Mouse (Mus musculus): Measurements from ENCODE around the gene C3. TPM values are rescaled to one million over a fixed set of nuclear protein-coding genes. Genes with fewer than 3 reads are reported as not detected.

The C3 gene
- total RNA-seq, 4 experiments from 2014 or later, result 0.94 to 3.9 (median 1.3) TPM

- no peak for DNase-seq (ENCODE audit: low spot score in 2 of 2)
Observed at GRCm38 (mm10) chr17:57223313-57223712, 4.6 kb downstream of the C3 start.

- no peak for DNase-seq (ENCODE audit: low spot score in 2 of 2)
Observed at GRCm38 (mm10) chr17:57221911-57222310, 6.0 kb downstream of the C3 start.

GRCm38 (mm10) chr17:57219884-57220207 lies 8.1 kb downstream of the C3 start:
- DNase-seq (ENCODE audit: low spot score in 2 of 2), result no peak

- DNase-seq (ENCODE audit: low spot score in 2 of 2), result peak in 1 of 2 experiments; percentile 46
Observed at GRCm38 (mm10) chr17:57219167-57219883, 8.6 kb downstream of the C3 start.

- DNase-seq (ENCODE audit: low spot score in 2 of 2), result no peak
Observed at GRCm38 (mm10) chr17:57218335-57218900, 9.5 kb downstream of the C3 start.

- DNase-seq (ENCODE audit: low spot score in 2 of 2), result no peak
Observed at GRCm38 (mm10) chr17:57214676-57215387, 13.1 kb downstream of the C3 start.

- no peak for DNase-seq (ENCODE audit: low spot score in 2 of 2)
Observed at GRCm38 (mm10) chr17:57211501-57211900, 16.4 kb downstream of the C3 start.

- no peak for DNase-seq (ENCODE audit: low spot score in 2 of 2)
Observed at GRCm38 (mm10) chr17:57209330-57209729, 18.6 kb downstream of the C3 start.

- DNase-seq (ENCODE audit: low spot score in 2 of 2), result no peak
Observed at GRCm38 (mm10) chr17:57207938-57208337, 20.0 kb downstream of the C3 start.

- DNase-seq (ENCODE audit: low spot score in 2 of 2), result no peak
Observed at GRCm38 (mm10) chr17:57201841-57202724, 25.9 kb downstream of the C3 start.

- no peak for DNase-seq (ENCODE audit: low spot score in 2 of 2)
Observed at GRCm38 (mm10) chr17:57198252-57198651, 29.7 kb downstream of the C3 start.

GRCm38 (mm10) chr17:57195326-57196010 lies 32.5 kb downstream of the C3 start:
- no peak for DNase-seq (ENCODE audit: low spot score in 2 of 2)

GRCm38 (mm10) chr17:57194771-57195170 lies 33.2 kb downstream of the C3 start:
- no peak for DNase-seq (ENCODE audit: low spot score in 2 of 2)

- DNase-seq (ENCODE audit: low spot score in 2 of 2), result no peak
Observed at GRCm38 (mm10) chr17:57194041-57194507, 33.9 kb downstream of the C3 start, which contains the start of gene Tnfsf14. Gene Tnfsf14 (minus strand): TSS chr17:57194177.

- no peak for DNase-seq (ENCODE audit: low spot score in 2 of 2)
Observed at GRCm38 (mm10) chr17:57188510-57189192, 39.3 kb downstream of the C3 start.

GRCm38 (mm10) chr17:57185641-57186040 lies 42.3 kb downstream of the C3 start:
- DNase-seq (ENCODE audit: low spot score in 2 of 2), result no peak

GRCm38 (mm10) chr17:57182871-57183270 lies 45.1 kb downstream of the C3 start:
- no peak for DNase-seq (ENCODE audit: low spot score in 2 of 2)

- no peak for DNase-seq (ENCODE audit: low spot score in 2 of 2)
Observed at GRCm38 (mm10) chr17:57180363-57180762, 47.6 kb downstream of the C3 start.

- DNase-seq (ENCODE audit: low spot score in 2 of 2), result no peak
Observed at GRCm38 (mm10) chr17:57173351-57173750, 54.6 kb downstream of the C3 start.

GRCm38 (mm10) chr17:57172378-57172777 lies 55.6 kb downstream of the C3 start:
- no peak for DNase-seq (ENCODE audit: low spot score in 2 of 2)

Data from left cerebral cortex, adult 8-10 months (tissue).